Mouse (Mus musculus) MEL (cell line): ENCODE results near the gene Ankrd44.

ENCODE experiments used
- CHD1 ChIP-seq: IDR thresholded peaks from 2 replicates; pipeline ENCODE4 v1.6.1; 2012; ENCODE audit warnings: low read depth, mild to moderate bottlenecking, inconsistent platforms, low read length, improper control_type of control experiment
- CTCF ChIP-seq, 3 experiments: IDR thresholded peaks in 2 of 3; conservative IDR thresholded peaks in 1 of 3; 2 replicates each; pipeline ENCODE4 v1.5.1; 2011 to 2012; ENCODE audit warnings: low read length in 3 of 3, low read depth in 2 of 3, mild to moderate bottlenecking in 2 of 3, improper control_type of control experiment in 1 of 3, inconsistent platforms in 1 of 3, mixed read lengths in 1 of 3, moderate library complexity in 1 of 3; ENCODE audit not compliant: control insufficient read depth in 1 of 3, insufficient read depth in 1 of 3, poor library complexity in 1 of 3, severe bottlenecking in 1 of 3
- EP300 ChIP-seq, 2 experiments: IDR thresholded peaks; 2 replicates each; pipeline ENCODE4 v1.6.1; 2011; ENCODE audit warnings: improper control_type of control experiment in 2 of 2, low read length in 2 of 2, low read depth in 1 of 2, mild to moderate bottlenecking in 1 of 2
- MAFK ChIP-seq: IDR thresholded peaks from 2 replicates; pipeline ENCODE4 v1.6.1; 2011; ENCODE audit warnings: low read depth, mild to moderate bottlenecking, low read length, improper control_type of control experiment, borderline replicate concordance
- MXI1 ChIP-seq: IDR thresholded peaks from 2 replicates; pipeline ENCODE4 v1.6.1; 2011; ENCODE audit warnings: mild to moderate bottlenecking, low read depth, low read length, improper control_type of control experiment
- SMC3 ChIP-seq: IDR thresholded peaks from 2 replicates; pipeline ENCODE4 v1.6.1; 2011; ENCODE audit warnings: low read depth, low read length, improper control_type of control experiment
- ZKSCAN1 ChIP-seq: IDR thresholded peaks from 2 replicates; pipeline ENCODE4 v1.6.1; 2012; ENCODE audit warnings: low read depth, mild to moderate bottlenecking, inconsistent platforms, low read length, improper control_type of control experiment, moderate library complexity

GRCm38 (mm10) chr1:54932456-54933115 is 6.4 kb upstream of the Ankrd44 start:
- TF ChIP-seq MXI1 (no peak), EP300 (IDR thresholded peaks at IDR 0.05; ENCODE audit: low read depth in 1 of 2, low read length in 2 of 2) (no peak), SMC3 (no peak), MAFK (no peak), ZKSCAN1 (no peak), CTCF (IDR thresholded peaks at IDR 0.05 in 2 of 3, conservative IDR thresholded peaks at IDR 0.05 in 1 of 3; ENCODE audit: control insufficient read depth in 1 of 3, insufficient read depth in 1 of 3, low read depth in 2 of 3, low read length in 3 of 3, poor library complexity in 1 of 3, severe bottlenecking in 1 of 3) (no peak), CHD1 (no peak)
